Mouse (Mus musculus) hindbrain, embryonic 11.5 days (tissue): ENCODE measurements at regions not wholly inside any gene's neighbourhood (a gene's known extent, or its start where the extent isn't known, plus 50 kb on each side); places are given as distances from the start of the nearest gene placed in this dataset.

ENCODE experiments used
- ATAC-seq: fragments of 200-750 bp; cut with Nextera tagmentation; 2 replicates; pipeline ENCODE4 v1.8.0; 2017; ENCODE audit warnings: mild to moderate bottlenecking, moderate TSS enrichment, moderate library complexity; ENCODE audit not compliant: low FRiP score
- DNase-seq: peaks from one replicate; pipeline ENCODE4 v3.0.0-alpha.2; 2015; ENCODE audit warnings: low spot score
- H3K27ac ChIP-seq: fragments of 300-500 bp; sonication (generic); 2 replicates; pipeline ENCODE4 v1.5.1; 2014; ENCODE audit warnings: mild to moderate bottlenecking, low read depth, low read length
- H3K27me3 ChIP-seq: fragments of 300-500 bp; sonication (generic); 2 replicates; pipeline ENCODE4 v1.6.1; 2014; ENCODE audit warnings: mild to moderate bottlenecking, low read length, moderate library complexity, mixed read lengths; ENCODE audit not compliant: control insufficient read depth, insufficient read depth
- H3K36me3 ChIP-seq: fragments of 300-500 bp; sonication (generic); 2 replicates; pipeline ENCODE4 v1.6.1; 2014; ENCODE audit warnings: mild to moderate bottlenecking, low read length, moderate library complexity, mixed read lengths; ENCODE audit not compliant: control insufficient read depth, insufficient read depth
- H3K4me1 ChIP-seq: fragments of 300-500 bp; sonication (generic); replicated peaks from 2 replicates; pipeline ENCODE4 v1.6.1; 2014; ENCODE audit warnings: low read length, mixed read lengths; ENCODE audit not compliant: control insufficient read depth, insufficient read depth
- H3K4me2 ChIP-seq: fragments of 300-500 bp; sonication (generic); replicated peaks from 2 replicates; pipeline ENCODE4 v1.6.1; 2014; ENCODE audit warnings: mild to moderate bottlenecking, low read depth, low read length
- H3K4me3 ChIP-seq: fragments of 300-500 bp; sonication (generic); 2 replicates; pipeline ENCODE4 v1.5.1; 2014; ENCODE audit warnings: low read depth, low read length
- H3K9ac ChIP-seq: fragments of 300-500 bp; sonication (generic); 2 replicates; pipeline ENCODE4 v1.6.1; 2014; ENCODE audit warnings: low read depth, low read length
- H3K9me3 ChIP-seq: fragments of 300-500 bp; sonication (generic); 2 replicates; pipeline ENCODE4 v1.6.1; 2016; ENCODE audit warnings: low read length; ENCODE audit not compliant: control insufficient read depth
- WGBS: fragments of 180-500 bp; shearing (Covaris S2); extraction: QIAGEN DNeasy Blood & Tissue Kit; methylation state at CpG from one replicate; pipeline ENCODE4 v1.1.7; 2014; 5-methylcytosine and 5-hydroxymethylcytosine counted together

DNA sequence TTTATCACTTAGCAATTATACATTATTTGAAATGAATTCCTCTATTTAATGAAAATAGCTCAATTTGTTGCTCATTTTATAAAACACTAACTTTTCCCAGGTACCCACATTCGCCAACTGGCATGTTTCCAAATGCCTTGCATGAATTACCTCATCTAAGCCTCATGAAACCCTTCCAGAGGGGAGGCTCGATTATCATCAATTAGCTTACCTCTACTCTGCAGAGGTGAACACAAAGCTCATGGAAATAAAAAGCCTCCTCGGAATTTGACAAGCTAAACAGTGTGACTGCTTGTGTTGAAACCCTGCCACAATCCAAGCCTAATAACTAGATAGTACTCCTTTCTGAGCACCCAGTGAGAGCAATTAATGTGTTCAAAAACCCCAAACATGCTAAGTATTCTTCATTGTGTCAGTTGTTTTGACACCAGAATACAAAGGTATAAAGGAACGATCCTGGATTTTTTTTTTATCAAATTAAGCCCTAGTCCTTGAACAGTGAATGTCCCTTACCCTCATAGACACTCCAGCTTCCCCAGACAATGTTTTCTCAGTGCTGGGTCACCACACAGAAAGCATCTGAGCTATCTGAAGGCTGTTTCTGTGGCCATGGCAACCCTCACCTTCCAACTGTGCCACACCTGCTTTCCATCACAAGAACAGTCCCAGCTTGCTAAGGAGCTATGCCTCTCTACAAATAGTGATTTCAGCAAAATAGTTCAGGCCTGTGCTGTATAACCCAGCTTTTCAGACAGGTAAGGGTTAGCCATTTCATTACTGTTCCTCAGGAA, 530.4 kb downstream of the Rapgef2 start:
- WGBS = 73% methylated on average over 4 of the region's 4 CpGs
- Histone ChIP-seq H3K9me3 (no peaks in the 10 kb centered on the region), H3K9ac (no peak overlapping the region), H3K27me3 (no peaks in the 10 kb centered on the region), H3K4me1 (no peaks in the 10 kb centered on the region), H3K27ac (no peak overlapping the region), H3K36me3 (no peaks in the 10 kb centered on the region), H3K4me2 (no peak overlapping the region), H3K4me3 (no peak overlapping the region)
- DNase-seq (no peak), ATAC-seq (no peak)

DNA sequence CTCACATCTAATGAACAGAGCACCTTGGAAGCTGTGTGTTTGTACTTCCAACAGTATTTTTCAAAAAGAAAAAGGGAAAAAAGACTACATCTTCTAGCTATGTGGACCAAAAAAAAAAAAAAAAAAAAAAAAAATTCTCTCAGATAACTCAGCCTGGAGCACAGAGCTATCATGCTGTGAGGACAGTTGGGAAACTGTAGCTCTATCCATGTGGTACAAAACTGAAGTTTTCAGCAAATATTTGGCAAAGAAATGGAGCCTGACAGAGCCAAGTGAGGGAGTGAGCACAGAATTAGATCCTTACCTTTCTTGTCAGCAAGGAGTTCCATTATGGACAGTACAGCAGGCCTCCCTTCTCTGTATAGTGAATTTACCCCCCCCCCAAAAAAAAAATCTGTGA, 550.2 kb downstream of the Rapgef2 start:
- Histone ChIP-seq H3K4me2 (no peak overlapping the region), H3K9me3 (no peaks in the 10 kb centered on the region), H3K36me3 (no peaks in the 10 kb centered on the region), H3K4me3 (no peak overlapping the region), H3K4me1 (no peaks in the 10 kb centered on the region), H3K27ac (no peak overlapping the region), H3K27me3 (no peaks in the 10 kb centered on the region), H3K9ac (no peak overlapping the region)
- DNase-seq (no peak), ATAC-seq (no peak)

DNA sequence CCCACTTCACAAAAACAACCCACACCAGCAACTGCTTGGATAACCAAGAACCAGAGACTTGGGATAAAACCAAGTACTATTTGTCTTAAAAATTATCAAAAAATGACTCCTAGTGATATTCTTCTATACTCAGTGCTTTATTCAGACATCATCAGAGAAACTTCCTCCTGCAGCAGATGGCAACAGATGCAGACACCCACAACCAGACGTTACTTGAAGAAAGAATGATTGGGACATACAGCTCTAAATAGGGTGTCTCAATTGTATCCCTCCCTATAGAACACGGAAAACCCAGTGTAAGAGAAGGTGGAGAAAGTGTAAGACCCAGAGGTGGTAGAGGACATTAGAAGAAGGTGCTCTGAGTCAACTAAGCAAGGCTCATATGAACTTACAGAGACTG, 569.6 kb downstream of the Rapgef2 start:
- Histone ChIP-seq H3K27me3 (no peaks in the 10 kb centered on the region), H3K4me3 (no peak overlapping the region), H3K27ac (no peak overlapping the region), H3K4me1 (no peaks in the 10 kb centered on the region), H3K9ac (no peak overlapping the region), H3K36me3 (no peaks in the 10 kb centered on the region), H3K4me2 (no peak overlapping the region), H3K9me3 (no peaks in the 10 kb centered on the region)
- no peak for DNase-seq
- WGBS = 81% methylated on average over 2 of the region's 2 CpGs
- ATAC-seq = no peak

DNA sequence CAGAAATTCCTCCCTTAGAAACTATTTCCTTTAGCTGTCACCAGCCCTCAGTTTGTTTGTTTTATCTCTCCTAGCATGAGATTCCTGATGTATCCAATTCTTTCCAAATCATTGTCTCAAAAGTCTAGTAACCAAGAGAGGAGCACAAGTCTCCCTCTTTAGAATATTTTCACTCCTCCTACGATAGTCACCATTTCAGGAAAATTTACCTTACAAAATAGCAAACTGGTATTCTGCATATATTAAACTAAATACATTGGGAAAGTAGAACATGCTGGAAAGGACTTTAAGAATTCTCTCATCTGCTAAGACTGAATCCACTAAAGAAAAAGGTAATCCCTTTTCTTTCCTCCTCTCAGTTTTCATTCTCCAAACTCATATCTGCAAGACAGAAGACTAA, 578.6 kb downstream of the Rapgef2 start:
- Histone ChIP-seq H3K27ac (no peak overlapping the region), H3K4me3 (no peak overlapping the region), H3K9me3 (no peaks in the 10 kb centered on the region), H3K27me3 (no peaks in the 10 kb centered on the region), H3K4me1 (no peaks in the 10 kb centered on the region), H3K36me3 (no peaks in the 10 kb centered on the region), H3K4me2 (no peak overlapping the region), H3K9ac (no peak overlapping the region)
- DNase-seq (no peak), ATAC-seq (no peak)
- 80% methylated on average over 1 of the region's 1 CpGs for WGBS

DNA sequence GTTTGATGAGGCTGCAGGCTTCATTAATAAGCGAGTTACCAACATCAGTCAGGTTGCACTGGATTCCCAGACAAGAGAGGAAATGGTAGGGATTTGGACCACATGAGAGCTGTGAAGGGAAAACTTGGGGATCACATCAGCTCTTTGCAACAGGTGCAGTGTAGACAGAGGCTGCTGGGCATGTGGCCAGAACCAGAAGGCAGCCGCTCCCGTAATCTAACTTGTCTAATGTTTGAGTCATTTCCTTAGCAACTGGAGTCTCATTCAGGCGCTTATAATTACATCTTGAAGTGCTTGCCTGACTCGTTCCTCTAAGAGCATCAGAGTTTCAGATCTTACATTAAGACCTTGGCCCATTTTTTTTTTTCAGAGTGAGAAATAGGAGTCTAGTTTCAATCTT, 587.4 kb downstream of the Rapgef2 start:
- no peaks in the 10 kb centered on the region for H3K27me3 ChIP-seq
- no peak overlapping the region for H3K27ac ChIP-seq
- DNase-seq = no peak
- no peaks in the 10 kb centered on the region for H3K9me3 ChIP-seq
- no peak overlapping the region for H3K4me2 ChIP-seq
- no peak overlapping the region for H3K9ac ChIP-seq
- no peaks in the 10 kb centered on the region for H3K36me3 ChIP-seq
- ATAC-seq = no peak
- no peak overlapping the region for H3K4me3 ChIP-seq
- 84% methylated on average over 5 of the region's 5 CpGs for WGBS
- no peaks in the 10 kb centered on the region for H3K4me1 ChIP-seq

DNA sequence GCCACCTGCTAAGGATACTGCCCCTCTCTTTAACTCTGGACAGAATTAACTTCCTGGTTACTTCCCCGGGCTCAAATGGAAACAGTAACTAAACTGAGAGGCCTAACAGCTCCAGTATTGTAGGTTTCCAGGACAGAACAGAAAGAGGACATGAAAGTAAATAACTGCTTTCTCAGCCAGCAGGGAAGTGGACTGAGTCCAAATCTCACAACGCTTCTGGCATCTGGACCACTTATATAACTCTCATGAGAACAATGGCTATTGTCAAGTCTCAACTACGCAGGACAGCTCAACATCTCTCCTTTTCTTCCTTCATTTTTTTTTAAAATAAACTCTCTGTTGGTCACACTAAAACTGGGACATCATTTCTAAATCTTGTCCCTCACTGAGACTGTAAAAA, 594.8 kb downstream of the Rapgef2 start:
- WGBS = 64% methylated on average over 3 of the region's 3 CpGs
- no peak for ATAC-seq
- no peak for DNase-seq
- Histone ChIP-seq H3K27ac (no peak overlapping the region), H3K4me2 (no peak overlapping the region), H3K4me3 (no peak overlapping the region), H3K9me3 (no peaks in the 10 kb centered on the region), H3K27me3 (no peaks in the 10 kb centered on the region), H3K4me1 (no peaks in the 10 kb centered on the region), H3K36me3 (no peaks in the 10 kb centered on the region), H3K9ac (no peak overlapping the region)

DNA sequence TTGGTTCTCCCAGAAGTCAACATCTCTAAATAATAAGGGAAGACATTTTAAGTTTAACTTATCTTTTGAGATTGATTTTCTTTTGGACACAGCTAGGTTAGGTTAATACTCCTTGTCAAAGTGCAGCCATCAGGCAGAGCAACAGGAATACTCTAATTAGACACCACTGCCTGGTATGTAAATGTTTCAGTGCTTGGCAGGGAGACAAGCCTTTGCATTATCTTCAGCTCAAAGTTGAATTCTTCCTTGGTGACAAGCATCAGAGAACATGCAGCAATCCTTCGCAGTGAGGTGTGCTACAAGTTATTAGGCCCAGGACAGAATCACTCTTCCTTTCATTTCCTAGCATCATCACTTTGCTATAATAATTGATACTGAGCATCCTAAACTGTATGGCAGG, 608.7 kb downstream of the Rapgef2 start:
- ATAC-seq (no peak), DNase-seq (no peak)
- no peak overlapping the region for H3K27ac ChIP-seq
- WGBS = 85% methylated on average over 1 of the region's 1 CpGs
- H3K9me3 ChIP-seq = no peaks in the 10 kb centered on the region
- H3K36me3 ChIP-seq = no peaks in the 10 kb centered on the region
- no peak overlapping the region for H3K9ac ChIP-seq
- H3K4me2 ChIP-seq = no peak overlapping the region
- H3K4me3 ChIP-seq = no peak overlapping the region
- H3K4me1 ChIP-seq = no peaks in the 10 kb centered on the region
- H3K27me3 ChIP-seq = no peaks in the 10 kb centered on the region

DNA sequence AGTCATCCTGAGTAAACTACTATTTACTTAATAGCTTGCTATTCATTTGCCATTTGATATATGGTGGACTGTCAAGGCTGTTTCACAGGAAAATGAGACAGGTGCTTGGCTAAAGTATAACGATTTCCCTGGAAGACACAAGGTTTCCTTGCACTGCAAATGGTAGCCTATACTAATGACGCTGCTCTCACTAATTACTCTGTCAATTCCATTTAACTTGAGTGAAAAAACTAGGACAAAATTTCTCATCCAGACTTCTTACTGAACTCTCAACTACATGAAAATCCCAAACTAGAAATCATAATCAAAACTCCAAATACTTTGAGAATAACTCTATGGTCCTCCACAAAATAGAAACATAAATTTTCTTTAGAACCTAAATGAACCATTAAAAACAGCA, 609.5 kb downstream of the Rapgef2 start:
- H3K27me3 ChIP-seq = no peaks in the 10 kb centered on the region
- no peaks in the 10 kb centered on the region for H3K36me3 ChIP-seq
- no peaks in the 10 kb centered on the region for H3K9me3 ChIP-seq
- no peak for ATAC-seq
- H3K4me1 ChIP-seq = no peaks in the 10 kb centered on the region
- 94% methylated on average over 2 of the region's 2 CpGs for WGBS
- no peak overlapping the region for H3K9ac ChIP-seq
- H3K4me2 ChIP-seq = no peak overlapping the region
- no peak for DNase-seq
- H3K27ac ChIP-seq = no peak overlapping the region
- no peak overlapping the region for H3K4me3 ChIP-seq

DNA sequence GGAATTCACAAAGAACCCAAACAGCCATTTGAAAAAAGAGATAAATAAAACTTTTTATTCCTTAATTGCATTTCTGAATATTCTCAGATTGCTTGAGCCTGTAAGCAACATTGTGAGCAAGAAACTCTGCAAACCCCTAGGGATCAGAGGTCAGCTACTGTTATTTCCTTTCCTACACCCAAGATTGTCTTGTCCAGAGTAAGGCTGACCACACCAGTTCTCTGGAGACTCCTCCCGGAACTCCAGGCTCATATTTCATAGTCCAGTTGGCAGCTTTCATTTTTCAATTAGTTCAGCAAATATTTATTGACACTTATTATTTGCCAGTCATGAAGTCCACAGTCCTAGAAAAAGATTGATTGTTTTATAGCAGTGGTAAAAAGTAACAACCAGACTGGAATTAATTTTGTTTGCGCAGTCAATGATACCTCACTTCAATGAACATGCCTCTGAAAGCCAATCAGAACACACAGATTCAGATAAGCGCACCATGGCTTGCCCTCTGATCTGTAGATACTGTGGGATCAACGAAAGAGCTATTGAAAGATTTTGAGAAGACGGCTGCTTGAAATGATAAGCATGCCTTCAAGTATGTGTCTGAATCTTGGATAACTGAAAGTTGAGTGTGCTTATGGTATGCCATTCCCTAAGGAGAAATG, 611.7 kb downstream of the Rapgef2 start:
- DNase-seq (no peak), ATAC-seq (no peak)
- Histone ChIP-seq H3K4me2 (no peak overlapping the region), H3K9ac (no peak overlapping the region), H3K4me1 (no peaks in the 10 kb centered on the region), H3K27me3 (no peaks in the 10 kb centered on the region), H3K4me3 (no peak overlapping the region), H3K9me3 (no peaks in the 10 kb centered on the region), H3K36me3 (no peaks in the 10 kb centered on the region), H3K27ac (no peak overlapping the region)
- 70% methylated on average over 5 of the region's 5 CpGs for WGBS
